Mouse (Mus musculus): ENCODE results near the gene Map2k5. TPM values are rescaled to one million over a fixed set of nuclear protein-coding genes. Genes with fewer than 3 reads are reported as not detected.

Gene Map2k5
- polyA plus RNA-seq, 2 experiments from 2014 or later = 7.3 to 12.5 TPM

DNA sequence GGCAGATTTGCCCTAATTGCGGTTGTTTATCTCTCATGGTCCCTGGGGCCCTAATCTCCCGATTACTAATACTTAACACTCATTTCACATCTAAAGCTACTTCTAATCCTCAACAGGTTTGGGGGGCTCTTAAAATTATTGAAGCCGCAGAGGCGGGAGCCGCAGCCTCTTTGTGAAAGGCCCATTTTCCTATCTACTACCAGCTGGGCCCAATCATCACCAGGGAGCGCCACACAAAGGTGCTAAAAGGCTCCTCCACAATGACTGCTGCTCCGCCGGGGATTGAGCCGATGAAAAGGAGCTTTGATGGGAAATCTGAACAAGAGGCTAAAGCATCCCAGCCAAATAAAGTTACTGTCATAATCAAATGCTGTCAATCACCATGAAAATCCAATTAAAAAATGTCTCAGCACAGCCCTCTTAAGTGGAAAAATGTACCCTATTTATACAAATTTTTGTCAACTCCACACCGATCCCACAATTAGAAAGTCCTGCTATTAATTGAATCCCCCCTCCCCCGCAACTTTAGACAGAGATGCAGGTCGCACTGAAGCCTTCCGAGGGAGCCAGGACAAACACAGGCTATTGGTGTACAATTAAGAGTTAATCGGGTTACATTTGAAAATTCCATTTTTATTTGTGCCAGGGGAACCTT, 195.3 kb downstream of the Map2k5 start:
- ATAC-seq = no peak

DNA sequence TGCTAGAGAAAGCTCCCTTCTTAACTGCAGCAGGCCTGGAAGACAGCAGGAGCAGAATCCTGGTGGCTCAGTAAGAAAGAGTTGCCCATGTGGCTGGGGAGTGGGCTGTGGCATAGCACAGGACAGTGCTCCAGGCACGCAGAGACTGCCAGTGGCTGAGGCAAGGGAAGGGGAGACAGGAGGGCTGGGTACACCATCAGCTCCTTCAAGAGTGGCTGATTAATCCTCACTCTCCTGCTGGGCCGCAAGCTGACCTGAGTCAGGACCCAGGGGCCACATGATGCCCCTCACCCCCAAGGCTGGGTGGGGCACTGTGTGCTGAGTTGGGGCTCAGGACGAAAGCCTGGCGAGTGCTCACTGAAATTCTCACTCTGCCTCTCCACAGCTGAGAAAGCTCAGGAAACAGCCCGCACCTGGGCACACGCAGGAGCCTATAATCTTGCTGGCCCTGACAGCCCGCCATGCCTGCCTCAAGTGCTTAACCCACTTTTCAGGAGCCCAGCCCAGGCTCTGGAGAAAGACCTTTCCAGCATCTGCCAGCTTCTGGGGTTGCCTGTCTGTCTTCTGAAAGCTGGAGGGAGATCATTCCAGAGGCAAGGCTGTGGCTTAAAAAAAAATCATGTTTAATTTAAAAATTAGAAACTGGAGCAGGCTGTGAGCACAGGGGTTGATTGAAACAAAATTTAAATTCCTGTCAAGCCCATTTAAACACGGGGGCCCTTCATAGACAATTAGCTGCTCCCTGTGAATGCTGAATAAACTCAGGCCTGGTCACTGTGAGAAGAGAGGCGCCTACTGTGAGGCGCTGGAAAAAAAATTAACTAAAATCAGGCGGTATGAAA, 196.1 kb downstream of the Map2k5 start:
- no peak for ATAC-seq

DNA sequence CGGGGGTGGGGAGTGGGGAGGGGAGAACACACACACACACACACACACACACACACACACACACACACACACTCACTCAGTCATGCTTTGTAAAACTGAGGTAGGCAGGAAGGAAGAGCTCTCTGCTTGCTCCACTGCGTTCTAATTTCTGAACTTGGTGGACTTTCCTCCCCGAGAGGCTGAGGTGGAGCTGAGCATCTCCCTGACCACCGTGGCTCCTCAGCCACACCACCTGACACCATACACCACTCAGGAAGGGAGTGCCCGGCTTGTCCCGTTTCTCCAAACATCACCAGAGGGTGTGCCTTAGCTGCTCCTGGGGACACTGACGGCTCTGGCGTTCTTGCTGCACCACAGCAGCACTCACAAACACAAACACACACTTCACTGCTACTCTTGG, 199.4 kb downstream of the Map2k5 start:
- no peak for ATAC-seq

DNA sequence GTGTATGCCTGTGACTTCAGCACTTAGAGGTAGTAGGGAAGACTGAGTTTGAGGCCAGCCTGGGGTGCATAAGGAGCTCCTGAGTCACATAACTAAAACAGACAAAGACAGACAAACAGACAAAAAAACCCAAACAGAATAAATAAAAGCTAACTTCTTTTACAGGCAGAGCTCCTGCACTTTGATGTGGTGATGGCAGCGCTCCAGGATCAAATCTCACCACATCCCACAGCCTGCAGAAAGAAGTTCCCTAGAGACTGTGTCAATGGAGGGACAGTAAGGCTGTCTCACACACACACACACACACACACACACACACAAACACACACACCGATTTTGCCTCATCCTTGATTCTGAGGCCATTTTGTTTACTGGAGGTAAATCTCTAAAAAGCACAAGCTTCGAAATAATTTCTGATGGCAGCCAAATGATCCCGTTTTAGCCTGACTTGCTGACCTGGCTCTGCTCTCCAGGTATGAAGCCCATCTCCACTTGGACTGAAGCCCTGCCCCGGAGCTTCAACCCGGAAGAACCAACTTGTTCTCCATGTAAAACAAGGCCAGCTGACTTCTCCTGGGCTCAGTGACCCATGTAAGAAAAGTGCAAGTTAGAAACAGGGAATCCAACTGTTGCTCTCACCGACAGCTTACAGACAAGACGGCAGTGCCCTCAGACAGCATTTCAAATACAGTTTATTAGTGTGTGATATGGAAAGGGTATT, 203.5 kb downstream of the Map2k5 start:
- no peak for ATAC-seq

DNA sequence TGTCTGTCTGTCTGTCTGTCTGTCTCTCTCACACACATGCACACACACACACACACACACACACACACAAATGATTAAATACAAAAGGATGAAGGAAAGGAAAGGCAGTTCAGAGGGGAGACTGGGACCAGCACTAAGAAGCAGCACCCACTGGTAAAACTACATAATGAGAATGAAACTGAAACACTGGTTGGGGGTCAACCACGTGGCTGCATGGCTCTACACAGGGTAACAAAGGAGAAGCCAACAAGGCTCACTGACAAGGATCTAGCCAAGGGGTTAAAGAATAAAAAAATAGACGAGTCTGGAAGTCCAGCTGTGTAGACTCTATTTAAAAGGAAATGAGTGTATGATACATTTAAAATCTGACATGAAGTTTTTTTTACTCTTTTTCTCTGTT, 205.8 kb downstream of the Map2k5 start:
- no peak for ATAC-seq

DNA sequence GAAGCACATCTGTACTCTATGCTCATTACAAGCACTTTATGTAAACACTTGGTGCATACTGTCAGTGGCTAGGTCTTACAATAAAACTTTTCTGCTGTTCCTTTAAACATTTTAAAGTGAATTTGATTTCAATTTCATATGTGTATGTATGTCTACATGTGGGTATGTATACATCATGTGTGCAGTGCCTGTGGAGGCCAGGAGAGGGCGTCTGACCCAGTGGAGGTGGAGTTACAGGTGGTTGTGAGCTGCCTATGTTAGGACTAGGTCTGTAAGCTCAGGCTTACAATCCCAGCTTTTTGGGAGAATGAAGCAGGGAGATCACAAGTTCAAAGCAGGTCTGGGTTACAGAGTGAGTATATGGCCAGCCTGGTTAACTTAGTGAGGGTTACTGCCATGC, 208.6 kb downstream of the Map2k5 start:
- ATAC-seq = no peak

DNA sequence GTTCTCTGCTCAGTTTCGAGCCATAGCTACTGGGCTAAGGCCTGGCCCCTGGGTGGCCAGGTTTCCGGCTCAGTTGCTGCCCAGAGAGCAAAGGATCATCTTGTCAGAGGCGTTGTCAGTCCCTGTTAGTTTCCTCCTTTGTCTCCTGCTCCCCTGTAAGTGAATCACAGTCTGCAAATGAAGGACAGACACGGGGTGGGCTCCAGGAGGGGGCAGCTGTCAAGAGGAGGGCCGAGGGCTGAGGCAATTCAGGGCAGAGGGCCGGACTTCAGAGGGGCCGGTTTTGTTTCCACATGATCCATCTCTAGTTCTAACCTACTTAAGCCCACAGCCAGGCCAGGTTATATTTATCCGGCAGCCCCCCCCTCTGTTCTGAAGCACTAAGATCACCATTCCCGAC, 212.6 kb downstream of the Map2k5 start:
- ATAC-seq = no peak

DNA sequence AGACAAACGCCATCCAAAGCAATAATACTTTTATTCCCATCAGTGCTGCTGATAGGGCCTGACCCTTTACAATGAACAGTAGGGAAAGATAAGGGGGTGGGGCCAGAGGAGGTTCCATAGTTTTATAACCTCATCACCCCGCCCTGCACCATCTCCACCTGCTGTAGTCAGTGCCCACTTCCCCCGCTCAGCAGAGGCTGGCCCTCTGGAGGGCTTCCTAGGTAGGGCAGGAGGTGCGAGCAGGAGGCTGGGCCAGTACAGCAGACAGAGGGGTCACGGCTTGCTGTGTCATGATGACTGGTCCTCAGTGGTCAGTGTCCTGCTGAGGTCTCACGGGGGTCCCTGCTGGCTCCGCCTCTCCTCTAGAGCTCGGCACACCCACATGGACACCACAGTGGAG, 213.9 kb downstream of the Map2k5 start:
- ATAC-seq = no peak

DNA sequence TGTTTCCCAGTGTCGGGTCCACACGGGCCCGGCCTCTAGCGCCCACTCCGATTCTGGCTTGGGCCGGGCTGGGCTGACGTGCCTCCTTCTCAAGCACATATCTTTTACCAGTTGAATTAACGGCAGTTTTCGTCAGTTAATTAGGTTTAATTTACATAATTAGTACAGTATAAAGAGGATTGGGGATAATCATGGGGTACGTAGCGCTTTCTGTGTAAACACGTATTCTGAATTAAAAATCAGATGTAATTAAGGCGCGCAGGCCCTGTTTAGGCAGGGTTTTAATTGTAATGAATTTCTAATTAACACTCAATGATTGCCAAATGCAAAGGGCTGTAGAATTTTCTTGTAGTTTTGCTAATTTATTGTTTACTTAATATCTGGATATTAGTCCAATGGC, 225.8 kb downstream of the Map2k5 start:
- no peak for ATAC-seq

DNA sequence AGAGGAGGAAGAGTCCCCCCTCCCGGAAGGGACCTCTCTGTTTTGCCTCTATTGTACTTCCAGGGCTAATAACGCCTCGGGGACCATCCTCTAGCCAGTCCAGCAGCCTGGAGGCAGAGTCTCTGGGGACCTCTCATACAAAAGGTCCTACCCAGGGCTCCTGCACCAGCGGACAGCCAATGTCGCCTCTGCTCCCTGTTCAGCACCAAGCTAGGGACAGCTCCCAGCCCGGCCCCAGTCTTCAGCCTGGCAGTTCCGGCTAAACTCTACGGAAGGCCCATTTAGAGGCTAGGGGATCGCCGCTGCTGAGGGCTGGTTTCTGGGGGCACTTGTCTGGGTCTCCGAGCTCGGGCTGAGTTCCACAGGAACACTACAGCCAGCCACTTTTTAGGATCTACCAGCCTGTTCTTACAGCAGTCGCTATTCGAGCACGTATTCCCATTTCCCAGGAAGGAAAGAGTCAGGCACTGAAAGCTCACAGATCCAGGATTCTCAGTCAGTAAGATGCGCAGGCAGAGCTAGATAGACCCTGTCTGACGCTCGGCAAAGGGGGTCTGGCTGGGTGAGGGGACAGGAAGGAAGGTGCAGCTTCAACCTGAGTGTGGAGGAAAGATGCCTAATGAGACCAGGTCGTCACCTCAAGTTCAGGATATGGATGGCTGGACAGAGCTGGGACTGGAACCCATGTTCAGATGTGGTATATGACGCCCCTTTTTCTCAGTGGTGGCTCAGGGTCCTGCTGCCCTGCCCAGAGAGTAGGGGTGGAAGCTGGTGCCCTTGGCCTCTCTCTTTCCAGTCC, 226.4 kb downstream of the Map2k5 start:
- ATAC-seq = no peak

DNA sequence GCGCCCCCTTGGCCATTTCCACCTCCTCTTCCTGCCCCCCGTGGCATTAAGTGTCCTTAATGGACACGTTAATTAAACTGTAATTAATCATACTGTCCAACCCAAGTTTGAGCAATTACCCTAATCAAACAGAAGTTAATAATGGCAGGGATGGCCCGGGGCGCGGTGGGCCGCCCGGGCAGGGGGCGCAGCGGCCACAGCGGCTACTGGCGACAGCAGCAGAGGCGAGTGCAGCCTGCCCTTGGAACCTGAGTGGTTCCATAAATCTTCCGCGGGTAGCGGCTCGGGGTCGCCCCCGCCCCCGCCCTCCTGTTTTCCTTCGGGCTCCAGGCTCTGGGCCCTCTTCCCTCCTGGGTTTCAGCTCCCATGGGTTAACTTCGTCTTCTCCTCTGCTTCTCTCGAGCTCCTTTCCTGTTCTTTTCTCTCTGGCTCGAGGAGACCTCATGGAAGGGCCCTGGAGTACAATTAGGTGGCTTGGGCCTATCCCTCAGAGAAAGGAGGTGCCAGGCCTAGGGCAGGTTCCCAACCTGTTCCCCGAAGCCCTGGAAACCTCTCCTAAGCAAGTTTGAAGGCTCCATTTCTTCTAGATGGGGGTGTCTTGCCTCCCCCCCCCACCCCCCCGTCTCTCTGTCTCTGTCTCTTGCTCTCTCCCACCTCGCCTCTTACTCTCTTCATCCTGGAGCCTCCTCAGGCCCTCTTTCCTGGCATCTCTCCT, 227.5 kb downstream of the Map2k5 start:
- ATAC-seq = no peak

DNA sequence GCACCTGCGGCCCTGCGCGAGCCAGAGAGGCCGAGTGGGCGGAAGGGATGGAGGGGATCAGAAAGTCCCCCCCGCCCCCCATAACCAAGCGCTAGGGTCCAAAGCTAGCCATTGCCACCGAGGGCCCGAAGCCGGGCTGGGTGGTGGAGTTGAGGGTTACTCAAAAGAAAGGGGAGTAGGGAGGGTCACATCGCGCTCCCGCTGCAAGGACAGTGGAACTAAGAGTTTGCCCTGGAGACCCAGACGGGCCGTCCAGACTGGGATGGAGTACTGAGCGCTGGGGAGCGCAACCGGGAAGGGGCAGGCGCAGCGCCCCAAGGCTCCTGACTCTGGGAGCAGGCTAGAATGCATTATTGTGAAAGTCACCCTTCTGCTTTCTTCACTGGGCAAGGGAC, 228.3 kb downstream of the Map2k5 start:
- ATAC-seq = no peak

DNA sequence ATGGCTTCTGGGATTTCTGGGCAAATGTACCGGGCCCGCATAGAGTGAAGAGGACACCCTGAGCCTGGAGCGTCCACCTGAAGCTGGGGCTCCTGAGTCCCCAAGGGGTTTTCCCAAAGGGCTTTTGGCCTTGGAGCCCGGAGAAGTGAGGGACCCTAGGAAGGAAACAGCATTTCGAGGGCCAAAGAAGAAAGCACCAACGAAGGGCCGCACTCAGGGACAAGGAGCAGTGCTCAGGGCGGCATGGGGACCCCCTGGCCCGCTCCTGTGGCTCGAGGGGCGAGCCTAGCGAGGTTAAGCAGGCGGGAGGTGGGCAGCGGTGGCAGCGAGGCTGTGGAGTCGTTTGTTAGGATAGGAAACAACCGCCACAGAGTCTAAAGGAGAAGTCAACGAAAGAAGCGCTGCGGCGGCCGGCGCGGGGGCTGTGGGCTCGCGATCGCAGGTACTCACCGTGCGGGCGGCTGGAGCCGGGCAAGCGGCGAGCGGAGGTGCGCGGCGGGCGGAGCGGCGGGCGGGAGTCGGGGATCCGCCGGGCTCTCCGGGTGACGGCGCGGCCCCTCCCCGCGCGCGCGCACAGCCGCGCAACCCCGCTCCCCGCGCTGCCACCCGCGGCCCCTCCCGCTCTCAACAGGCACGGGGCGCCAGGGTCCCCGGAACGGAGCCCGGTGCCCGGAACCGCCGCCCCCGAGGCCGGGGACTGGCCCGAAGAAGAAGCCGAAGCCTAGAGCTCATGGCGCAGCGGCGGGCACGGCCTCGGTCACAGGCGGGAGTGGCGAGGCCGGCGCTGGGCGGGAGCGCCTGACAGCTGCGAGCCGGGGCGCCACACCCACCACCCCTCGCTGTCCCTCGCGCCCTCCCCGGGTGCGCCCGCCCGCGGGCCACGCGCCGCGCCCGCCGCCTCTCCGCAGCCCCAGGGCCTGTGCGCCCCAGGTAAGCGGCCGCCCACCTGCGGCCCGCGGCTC, 229.0 kb downstream of the Map2k5 start, which contains the start of gene Skor1:
TSS of gene Skor1 (minus strand) at position 552 of the 962 bp plus-strand sequence.
- no peak for ATAC-seq

DNA sequence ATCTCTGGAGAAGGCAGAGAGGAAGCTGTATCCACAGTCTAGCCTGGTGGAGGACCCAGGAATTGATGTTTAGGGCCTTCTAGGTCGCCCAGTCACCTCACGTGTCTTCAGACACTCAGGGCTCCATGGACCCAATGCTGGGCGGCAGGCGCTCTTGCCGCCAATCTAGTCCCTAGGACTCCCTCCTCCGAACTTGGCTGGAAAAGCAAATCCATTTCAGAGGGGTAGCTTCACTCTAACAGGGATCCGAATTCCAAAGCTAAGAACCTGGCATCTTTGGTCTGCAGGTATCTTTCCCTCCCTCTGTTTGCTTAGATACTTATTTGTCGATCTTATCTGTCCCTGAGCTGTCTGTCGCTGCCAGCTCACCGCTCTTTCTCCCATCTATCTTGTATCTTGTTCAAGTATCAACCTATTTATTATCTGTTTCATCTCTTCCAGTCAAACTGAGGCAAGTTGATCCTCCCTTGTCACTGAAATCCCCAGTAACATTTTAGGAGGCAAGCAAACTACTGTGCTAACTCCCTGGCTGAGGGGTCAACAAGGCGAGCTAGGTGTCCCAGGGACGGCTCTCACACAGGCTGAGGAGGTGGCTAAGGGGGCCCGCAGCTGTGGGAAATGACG, 229.8 kb downstream of the Map2k5 start:
- no peak for ATAC-seq

DNA sequence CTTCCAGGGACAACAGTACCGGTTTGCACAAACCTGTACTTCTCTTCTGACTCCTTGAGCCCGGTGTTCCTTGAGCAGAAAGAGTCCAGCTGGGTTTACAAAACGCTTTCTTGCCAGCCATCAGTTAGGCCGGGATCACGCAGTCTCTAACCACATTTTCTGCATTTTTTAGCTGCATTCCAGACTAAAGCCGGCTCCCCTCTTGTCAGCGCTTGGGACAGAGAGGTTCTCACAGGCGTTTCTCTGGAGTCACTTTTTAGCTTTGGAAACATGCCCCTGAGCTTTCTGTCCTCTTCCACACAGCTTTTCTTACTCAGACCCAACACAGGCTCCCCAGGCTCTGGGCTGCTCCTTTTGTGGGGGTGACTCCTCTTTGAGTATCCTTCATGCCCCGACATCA, 230.4 kb downstream of the Map2k5 start:
- ATAC-seq = no peak

DNA sequence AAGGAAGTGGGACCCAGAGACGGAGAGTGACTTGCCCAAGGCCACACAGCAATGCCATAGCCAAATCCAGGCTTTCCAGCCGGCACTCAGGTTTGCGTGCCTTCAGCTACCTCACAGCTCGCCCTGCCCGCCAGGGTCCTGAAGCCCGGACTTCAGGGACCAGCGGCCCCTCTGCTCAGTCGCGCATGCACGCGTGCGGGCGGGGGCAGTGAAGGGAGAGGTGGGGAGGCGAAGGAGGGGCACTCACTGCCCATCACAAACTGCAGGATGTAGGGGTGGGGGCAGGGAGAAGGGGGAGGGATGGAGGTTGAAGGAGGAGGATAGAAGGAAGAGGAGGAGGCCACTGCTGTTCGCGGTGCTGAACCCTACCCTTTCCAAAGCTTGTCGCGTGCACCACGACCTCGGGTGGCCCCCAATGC, 230.8 kb downstream of the Map2k5 start:
- ATAC-seq = no peak

DNA sequence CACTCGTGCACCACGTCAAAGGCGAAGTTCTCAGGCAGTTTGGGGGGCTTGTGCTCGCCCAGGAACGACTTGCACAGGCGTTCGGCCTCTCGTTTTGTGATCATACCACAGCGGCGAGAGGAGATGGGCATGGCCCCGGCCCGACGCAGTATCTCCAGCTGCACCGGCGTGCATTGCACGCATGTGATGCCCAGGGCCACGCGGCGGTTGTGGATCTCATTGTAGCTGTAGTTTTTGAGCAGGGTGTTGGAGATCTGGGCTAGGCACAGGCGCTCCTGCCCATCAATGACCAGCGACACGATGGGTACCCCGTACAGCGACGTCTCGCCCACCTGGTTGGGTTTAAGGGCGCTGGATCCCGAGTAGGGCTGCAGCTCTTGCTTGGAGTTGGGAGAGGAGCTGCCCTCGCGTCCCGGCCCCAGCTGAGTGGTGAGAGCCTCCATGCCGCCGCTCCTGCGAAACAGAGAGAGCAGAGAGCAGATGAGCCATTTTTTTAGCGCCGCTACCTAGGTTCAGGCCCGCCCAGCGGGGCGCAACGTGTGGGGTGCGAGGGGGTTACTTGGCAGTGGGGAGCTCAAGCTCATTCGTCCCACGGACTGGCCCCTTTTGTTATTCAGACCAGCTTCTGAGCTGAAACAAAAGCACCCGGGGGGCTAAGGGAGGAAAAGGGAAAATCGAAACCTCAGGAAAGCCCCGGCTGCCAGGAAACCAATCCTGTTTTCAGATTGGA, 231.4 kb downstream of the Map2k5 start:
- no peak for ATAC-seq

DNA sequence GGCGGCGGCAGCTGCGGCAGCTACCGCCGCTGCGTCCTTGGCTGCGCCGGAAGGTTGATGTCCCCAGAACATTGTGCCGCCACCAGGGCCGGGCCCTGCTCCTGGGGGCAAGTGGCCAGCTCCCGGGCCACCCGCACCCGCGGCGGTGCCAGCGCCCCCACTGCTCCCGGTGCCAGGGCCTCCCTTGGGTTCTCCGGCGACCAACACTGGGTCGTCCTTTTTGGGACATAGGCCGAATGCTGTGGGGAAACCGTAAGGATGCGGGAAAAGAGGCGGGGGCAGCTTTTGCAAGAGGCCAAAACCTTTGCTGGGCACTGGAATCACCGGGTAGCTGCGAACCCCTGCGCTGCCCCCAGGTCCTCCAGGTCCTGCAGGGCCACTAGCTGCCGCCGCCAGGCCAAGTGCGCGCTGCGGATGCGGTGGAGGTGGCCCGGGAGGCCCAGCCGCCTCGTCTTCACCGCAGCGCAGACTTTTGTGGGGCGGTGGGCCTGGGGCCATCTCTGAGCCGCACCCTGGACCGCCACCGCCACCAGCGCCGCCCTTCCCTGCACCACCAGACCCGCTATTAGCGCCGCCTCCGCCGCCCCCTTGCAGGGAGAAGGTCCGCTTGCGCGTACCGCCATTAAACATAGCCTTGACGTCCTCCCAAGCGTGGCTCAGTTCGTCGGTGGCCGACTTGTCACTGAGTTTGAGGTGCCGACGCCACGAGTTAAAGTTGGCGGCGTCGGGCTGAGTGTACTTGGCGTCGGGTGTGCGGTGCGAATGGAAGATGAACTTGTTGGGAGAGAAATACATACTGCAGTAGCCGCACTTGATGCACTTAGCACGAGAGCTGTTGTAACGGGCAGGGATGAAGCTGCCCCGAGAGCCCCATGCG, 232.2 kb downstream of the Map2k5 start:
- ATAC-seq = no peak
